Mouse (Mus musculus) CH12.LX (cell line): ENCODE data around the gene Ubqln1. TPM values are rescaled to one million over a fixed set of nuclear protein-coding genes. Genes with fewer than 3 reads are reported as not detected.
A peak's percentile ranks its signal among the peaks of the same experiment; 100 is the strongest.

Experiments used
- DNase-seq: peaks from one replicate; pipeline ENCODE4 v3.0.0-alpha.2; 2013; ENCODE audit errors: extremely low read depth
- H3K27ac ChIP-seq: 2 replicates; pipeline ENCODE4 v1.5.1; 2012; ENCODE audit warnings: low read depth, mild to moderate bottlenecking, control low read depth, moderate library complexity; ENCODE audit not compliant: insufficient read depth
- H3K27me3 ChIP-seq: replicated peaks from 2 replicates; pipeline ENCODE3; 2012; ENCODE audit warnings: inconsistent platforms
- H3K36me3 ChIP-seq, 2 experiments: replicated peaks in 1 of 2; 2 replicates each; pipeline versions ENCODE3 to v1.6.1; 2012; ENCODE audit warnings: inconsistent platforms in 1 of 2, low read length in 1 of 2, mild to moderate bottlenecking in 1 of 2, mixed read lengths in 1 of 2, moderate library complexity in 1 of 2; ENCODE audit not compliant: control insufficient read depth in 1 of 2, insufficient read depth in 1 of 2
- H3K4me1 ChIP-seq, 2 experiments: 2 replicates each; pipeline ENCODE4 v1.6.1; 2012; ENCODE audit warnings: inconsistent platforms in 1 of 2, moderate library complexity in 1 of 2; ENCODE audit not compliant: insufficient read depth in 2 of 2, control insufficient read depth in 1 of 2
- H3K4me2 ChIP-seq: 2 replicates; pipeline ENCODE4 v1.6.1; 2012; ENCODE audit warnings: low read depth, mild to moderate bottlenecking, control low read depth; ENCODE audit not compliant: poor library complexity, insufficient read depth, severe bottlenecking
- H3K4me3 ChIP-seq, 3 experiments: fragments of 150-350 bp in 1 of 3; sonication (generic) in 1 of 3; replicated peaks in 1 of 3; 2 replicates each; pipeline versions ENCODE3 to v1.5.1; 2011 to 2012; ENCODE audit warnings: low read depth in 2 of 3, low read length in 2 of 3, mild to moderate bottlenecking in 2 of 3, moderate library complexity in 2 of 3, control low read depth in 1 of 3, improper control_type of control experiment in 1 of 3, inconsistent platforms in 1 of 3, mixed read lengths in 1 of 3; ENCODE audit not compliant: poor library complexity in 1 of 3
- H3K79me2 ChIP-seq: replicated peaks from 2 replicates; pipeline ENCODE4 v1.6.1; 2012; ENCODE audit warnings: mild to moderate bottlenecking, moderate library complexity; ENCODE audit not compliant: control insufficient read depth, poor library complexity, insufficient read depth, severe bottlenecking; ENCODE audit errors: extremely low read depth
- H3K9ac ChIP-seq: 2 replicates; pipeline ENCODE4 v1.6.1; 2012; ENCODE audit warnings: low read depth, mild to moderate bottlenecking, control low read depth, moderate library complexity; ENCODE audit not compliant: insufficient read depth
- H3K9me3 ChIP-seq: replicated peaks from 2 replicates; pipeline ENCODE3; 2012; ENCODE audit warnings: low read length, inconsistent platforms, mixed read lengths
- BHLHE40 ChIP-seq: IDR thresholded peaks from 2 replicates; pipeline ENCODE4 v1.6.1; 2011; ENCODE audit warnings: mild to moderate bottlenecking, low read depth, low read length, improper control_type of control experiment
- CHD2 ChIP-seq: IDR thresholded peaks from 2 replicates; pipeline ENCODE4 v1.6.1; 2011; ENCODE audit warnings: low read length, improper control_type of control experiment
- ELF1 ChIP-seq: IDR thresholded peaks from 2 replicates; pipeline ENCODE4 v1.6.1; 2014; ENCODE audit warnings: low read depth, mild to moderate bottlenecking, inconsistent platforms, low read length, improper control_type of control experiment
- ETS1 ChIP-seq: conservative IDR thresholded peaks from 2 replicates; pipeline ENCODE4 v1.6.1; 2012; ENCODE audit warnings: low read depth, mild to moderate bottlenecking, inconsistent platforms, low read length, improper control_type of control experiment, moderate library complexity
- HCFC1 ChIP-seq: IDR thresholded peaks from 2 replicates; pipeline ENCODE4 v1.6.1; 2012; ENCODE audit warnings: low read depth, mild to moderate bottlenecking, inconsistent platforms, low read length, improper control_type of control experiment
- MAFK ChIP-seq: IDR thresholded peaks from 2 replicates; pipeline ENCODE4 v1.6.1; 2011; ENCODE audit warnings: low read length, improper control_type of control experiment; ENCODE audit not compliant: insufficient replicate concordance
- NELFE ChIP-seq: IDR thresholded peaks from 2 replicates; pipeline ENCODE4 v1.6.1; 2011; ENCODE audit warnings: low read depth, low read length, improper control_type of control experiment
- NRF1 ChIP-seq: IDR thresholded peaks from 2 replicates; pipeline ENCODE4 v1.6.1; 2014; ENCODE audit warnings: low read depth, mild to moderate bottlenecking, inconsistent platforms, low read length, improper control_type of control experiment, moderate library complexity
- POLR2A ChIP-seq: IDR thresholded peaks from 2 replicates; pipeline ENCODE4 v1.6.1; 2011; ENCODE audit warnings: low read depth, mild to moderate bottlenecking, improper control_type of control experiment, low read length
- RAD21 ChIP-seq: IDR thresholded peaks from 2 replicates; pipeline ENCODE4 v1.6.1; 2011; ENCODE audit warnings: low read depth, mild to moderate bottlenecking, low read length, improper control_type of control experiment, moderate library complexity
- SIN3A ChIP-seq: IDR thresholded peaks from 2 replicates; pipeline ENCODE4 v1.6.1; 2012; ENCODE audit warnings: low read length, improper control_type of control experiment, inconsistent platforms
- SMC3 ChIP-seq: IDR thresholded peaks from 2 replicates; pipeline ENCODE4 v1.6.1; 2011; ENCODE audit warnings: low read depth, low read length, improper control_type of control experiment
- TBP ChIP-seq: conservative IDR thresholded peaks from 2 replicates; pipeline ENCODE4 v1.6.1; 2011; ENCODE audit warnings: low read depth, low read length, improper control_type of control experiment
- TCF12 ChIP-seq: IDR thresholded peaks from 2 replicates; pipeline ENCODE4 v1.6.1; 2014; ENCODE audit warnings: low read depth, mild to moderate bottlenecking, inconsistent platforms, low read length, improper control_type of control experiment
- UBTF ChIP-seq: IDR thresholded peaks from 2 replicates; pipeline ENCODE4 v1.6.1; 2012; ENCODE audit warnings: low read depth, mild to moderate bottlenecking, inconsistent platforms, low read length, improper control_type of control experiment, moderate library complexity
- ZC3H11A ChIP-seq: IDR thresholded peaks from 2 replicates; pipeline ENCODE4 v1.6.1; 2012; ENCODE audit warnings: low read depth, mild to moderate bottlenecking, inconsistent platforms, low read length, improper control_type of control experiment
- ZMIZ1 ChIP-seq: IDR thresholded peaks from 2 replicates; pipeline ENCODE4 v1.6.1; 2012; ENCODE audit warnings: low read depth, mild to moderate bottlenecking, inconsistent platforms, low read length, improper control_type of control experiment
- dilution Hi-C: fragments of 300-500 bp; cut with MboI; formaldehyde crosslinking; loops from 2 replicates; pipeline ENCODE4 v1.14.3; 2020; ENCODE audit warnings: low sequenced_read_pairs; ENCODE audit not compliant: extremely low pct_unique_long_range_greater_than_20kb, extremely low pct_ligation_motif_present
- in situ Hi-C: fragments of 300-500 bp; cut with MboI; formaldehyde crosslinking; loops from 3 replicates; pipeline ENCODE4 v1.14.3; 2019; ENCODE audit warnings: low sequenced_read_pairs, low pct_ligation_motif_present, low pct_unique_long_range_greater_than_20kb, mixed read lengths
- polyA plus RNA-seq: library from polyadenylated mRNA; unstranded; fragments of >175 nt; gene quantifications from 2 replicates; pipeline ENCODE4 v1.2.1, GENCODE M21; 2012; ENCODE audit warnings: low read depth; ENCODE audit not compliant: insufficient read length
- total RNA-seq, 2 experiments: library from RNA; depleted of rRNA; stranded (reverse); fragments of 300-350 nt in 1 of 2; fragments of >200 nt in 1 of 2; gene quantifications; 2 replicates each; pipeline ENCODE4 v1.2.3; 2012 to 2014

Ubqln1 gene
- total and polyA plus RNA-seq, 3 experiments = 58.5 to 166 (median 130) TPM

GRCm38 (mm10) chr13:58128768-58129671 lies 86.4 kb downstream of the Ubqln1 start (continued):
- no peak for TF ChIP-seq SMC3
- no peak for TF ChIP-seq RAD21
- TF ChIP-seq HCFC1 = peak; percentile 79
- no peak for TF ChIP-seq MAFK
- TF ChIP-seq SIN3A = peak; percentile 74; the same call in 1 of the 2 replicates
- TF ChIP-seq ZC3H11A = no peak
- 0 out of 2 replicates have a peak, but pooled peaks have one; percentile 0 for TF ChIP-seq TBP
- peak; percentile 84 for TF ChIP-seq ZMIZ1
- peak; percentile 83 for TF ChIP-seq CHD2
- peak; percentile 79 for TF ChIP-seq ELF1
- peak; percentile 89 for TF ChIP-seq BHLHE40

- H3K27me3 ChIP-seq = no peaks in the 10 kb centered on the region
- TF ChIP-seq UBTF (0 out of 2 replicates have a peak, but pooled peaks have one; percentile 24), POLR2A (peak; percentile 61), ETS1 (no peak), NRF1 (peak; percentile 81), NELFE (peak; percentile 90), CHD2 (no peak), TCF12 (peak; percentile 90), TBP (peak; percentile 72), MAFK (no peak)
- H3K4me3 ChIP-seq = peak within 1 kb of the TSS; percentile 86 to 98 (median 91)
- peak; percentile 85 for DNase-seq
- dilution Hi-C loops (no loop called here), in situ Hi-C loops (no loop called here)
- H3K36me3 ChIP-seq = peaks cover 0 to 9% of the 10 kb centered on the region in 2 experiments
- H3K9ac ChIP-seq = peak within 1 kb of the TSS; percentile 95
- H3K79me2 ChIP-seq = peaks cover 22% of the 10 kb centered on the region
- peaks cover 0 to 25% of the 10 kb centered on the region in 2 experiments; a peak in 3 of 4 replicates for H3K4me1 ChIP-seq
- H3K27ac ChIP-seq = peak within 1 kb of the TSS; percentile 89
- H3K9me3 ChIP-seq = no peaks in the 10 kb centered on the region
- H3K4me2 ChIP-seq = peak within 1 kb of the TSS; percentile 39; the same call in 1 of the 2 replicates
Observed at GRCm38 (mm10) chr13:58128396-58128767, 87.1 kb downstream of the Ubqln1 start, which contains the start of gene Hnrnpa0. Gene Hnrnpa0, minus strand, starts transcription at chr13:58128556.
